Mouse (Mus musculus): ENCODE results near the gene Olfr1313. TPM values are rescaled to one million over a fixed set of nuclear protein-coding genes. Genes with fewer than 3 reads are reported as not detected.
"Not testable (repeated sequence)": the region's sequence is repeated elsewhere in the genome, so short reads cannot be mapped to it uniquely, and the experiment has no call there.

Gene Olfr1313
- polyA plus RNA-seq (2015; fragmentation: Nextera tagmentation; extraction: Ambion mirVana), result not detected in 2 replicates

GRCm38 (mm10) chr2:112077743-112078142, at the start of gene Olfr1313:
Gene Olfr1313 (minus strand): TSS chr2:112077843.
- no peak for ATAC-seq (ENCODE audit: low FRiP score, low TSS enrichment)
- no peak within 1 kb of the TSS for H3K4me3 ChIP-seq (ENCODE audit: low read length)
- H3K27me3 ChIP-seq (ENCODE audit: insufficient read depth, low read length), result no peaks in the 10 kb centered on the region
- no peak within 1 kb of the TSS for H3K9ac ChIP-seq (replicated peaks; ENCODE audit: low read length)
- H3K9me3 ChIP-seq (ENCODE audit: low read length), result no peaks in the 10 kb centered on the region
- H3K4me1 ChIP-seq (ENCODE audit: insufficient read depth, low read length), result no peaks in the 10 kb centered on the region
- no peak within 1 kb of the TSS for H3K27ac ChIP-seq (ENCODE audit: low read length)
- H3K36me3 ChIP-seq (ENCODE audit: insufficient read depth, low read length), result no peaks in the 10 kb centered on the region
- H3K4me2 ChIP-seq (replicated peaks; ENCODE audit: low read depth, low read length), result no peak within 1 kb of the TSS

DNA sequence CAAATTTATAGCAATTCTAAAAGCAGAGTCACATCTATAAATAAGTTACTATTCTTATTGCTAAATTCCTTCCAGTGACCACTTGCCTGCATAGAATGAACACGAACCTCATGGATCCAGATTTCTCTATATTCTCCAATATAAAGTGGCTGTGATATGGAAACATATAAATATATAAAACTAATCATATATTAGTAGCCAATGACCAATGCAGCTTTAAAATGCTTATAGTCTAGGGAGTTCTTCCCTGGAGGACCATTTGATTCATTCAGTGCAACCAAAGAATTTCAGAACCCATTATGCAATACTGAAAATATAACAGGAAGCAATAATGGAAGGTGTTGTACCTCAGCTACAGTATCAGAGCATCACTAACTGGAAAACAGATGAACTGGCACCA, 37.7 kb upstream of the Olfr1313 start, which contains the start of gene Olfr1315-ps1:
Gene Olfr1315-ps1 (minus strand): TSS at position 101 of the 400 bp plus-strand sequence.
- no peak within 1 kb of the TSS for H3K27ac ChIP-seq (ENCODE audit: low read length)
- no peaks in the 10 kb centered on the region for H3K9me3 ChIP-seq (ENCODE audit: low read length)
- H3K36me3 ChIP-seq (ENCODE audit: insufficient read depth, low read length), result no peaks in the 10 kb centered on the region
- H3K4me2 ChIP-seq (replicated peaks; ENCODE audit: low read depth, low read length), result no peak within 1 kb of the TSS
- no peak within 1 kb of the TSS for H3K4me3 ChIP-seq (ENCODE audit: low read length)
- WGBS, result 68% methylated on average over 1 of the region's 1 CpGs
- ATAC-seq (ENCODE audit: low FRiP score, low TSS enrichment), result no peak
- no peaks in the 10 kb centered on the region for H3K27me3 ChIP-seq (ENCODE audit: insufficient read depth, low read length)
- no peaks in the 10 kb centered on the region for H3K4me1 ChIP-seq (ENCODE audit: insufficient read depth, low read length)
- H3K9ac ChIP-seq (replicated peaks; ENCODE audit: low read length), result no peak within 1 kb of the TSS

DNA sequence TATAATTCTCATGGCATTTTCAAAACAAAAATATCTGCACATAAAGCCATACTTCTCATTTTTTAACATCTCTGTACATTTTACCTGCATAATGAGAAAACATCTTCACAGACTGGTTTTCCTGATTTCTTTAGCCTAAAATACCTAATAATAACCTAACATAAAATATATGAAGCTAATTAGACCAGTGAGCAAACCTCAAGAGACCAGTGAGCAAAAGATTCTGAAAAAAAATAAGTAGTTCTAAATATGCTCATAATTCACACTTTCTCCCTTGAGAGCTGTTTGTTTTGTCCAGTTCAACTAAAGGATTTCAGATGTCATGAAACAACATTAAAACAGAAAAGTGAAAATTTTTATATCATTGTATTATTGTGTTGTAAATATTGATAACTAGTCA, 19.0 kb upstream of the Olfr1313 start, which contains the start of gene Olfr1314:
Gene Olfr1314 (minus strand): TSS at position 101 of the 400 bp plus-strand sequence.
- Histone ChIP-seq H3K4me1 (ENCODE audit: insufficient read depth, low read length) (no peaks in the 10 kb centered on the region), H3K4me3 (ENCODE audit: low read length) (no peak within 1 kb of the TSS), H3K36me3 (ENCODE audit: insufficient read depth, low read length) (no peaks in the 10 kb centered on the region), H3K4me2 (replicated peaks; ENCODE audit: low read depth, low read length) (no peak within 1 kb of the TSS), H3K27ac (ENCODE audit: low read length) (no peak within 1 kb of the TSS), H3K9me3 (ENCODE audit: low read length) (no peaks in the 10 kb centered on the region), H3K9ac (replicated peaks; ENCODE audit: low read length) (no peak within 1 kb of the TSS), H3K27me3 (ENCODE audit: insufficient read depth, low read length) (no peaks in the 10 kb centered on the region)
- no peak for ATAC-seq (ENCODE audit: low FRiP score, low TSS enrichment)

- H3K4me2 ChIP-seq (replicated peaks; ENCODE audit: low read depth, low read length), result no peak within 1 kb of the TSS
- H3K27ac ChIP-seq (ENCODE audit: low read length), result no peak within 1 kb of the TSS
- H3K9me3 ChIP-seq (ENCODE audit: low read length), result no peaks in the 10 kb centered on the region
- H3K36me3 ChIP-seq (ENCODE audit: insufficient read depth, low read length), result no peaks in the 10 kb centered on the region
- H3K4me1 ChIP-seq (ENCODE audit: insufficient read depth, low read length), result no peaks in the 10 kb centered on the region
- no peak within 1 kb of the TSS for H3K9ac ChIP-seq (replicated peaks; ENCODE audit: low read length)
- no peak within 1 kb of the TSS for H3K4me3 ChIP-seq (ENCODE audit: low read length)
- no peaks in the 10 kb centered on the region for H3K27me3 ChIP-seq (ENCODE audit: insufficient read depth, low read length)
- no peak for ATAC-seq (ENCODE audit: low FRiP score, low TSS enrichment)
- whole genome bisulfite sequencing, result 40% methylated on average over 1 of the region's 1 CpGs
These were observed 27.5 kb downstream of the Olfr1313 start, which contains the start of gene Olfr1312 for GRCm38 (mm10) chr2:112050138-112050537. Gene Olfr1312 (minus strand): TSS chr2:112050238.

GRCm38 (mm10) chr2:112026971-112027370, 50.7 kb downstream of the Olfr1313 start:
- not testable (repeated sequence) for H3K9ac ChIP-seq (replicated peaks; ENCODE audit: low read length); H3K36me3 ChIP-seq (ENCODE audit: insufficient read depth, low read length); H3K4me1 ChIP-seq (ENCODE audit: insufficient read depth, low read length); H3K27me3 ChIP-seq (ENCODE audit: insufficient read depth, low read length); H3K9me3 ChIP-seq (ENCODE audit: low read length); H3K4me2 ChIP-seq (replicated peaks; ENCODE audit: low read depth, low read length); H3K4me3 ChIP-seq (ENCODE audit: low read length); H3K27ac ChIP-seq (ENCODE audit: low read length)
- ATAC-seq (ENCODE audit: low FRiP score, low TSS enrichment), result peak; percentile 86
- 47% methylated on average over 6 of the region's 6 CpGs for WGBS

DNA sequence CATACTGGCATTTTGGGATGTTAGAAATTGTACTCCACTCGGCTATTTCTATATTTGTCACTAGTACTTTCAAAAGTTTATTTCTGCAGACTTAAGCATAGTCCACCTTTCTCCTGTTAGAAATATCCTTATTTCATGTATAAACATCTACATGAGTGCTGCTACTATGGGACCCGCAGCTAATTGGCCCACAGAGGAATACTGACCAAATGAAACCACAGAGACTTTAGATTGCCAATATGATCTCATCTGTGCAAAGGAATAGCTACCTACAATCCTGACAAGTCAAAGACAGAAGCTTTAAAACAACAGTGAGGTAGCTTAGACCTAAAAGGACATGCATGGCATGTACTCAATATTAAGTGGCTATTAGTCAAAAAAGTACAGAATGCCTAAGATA, 53.3 kb downstream of the Olfr1313 start, which contains the start of gene Olfr1311:
Gene Olfr1311 (minus strand): TSS at position 101 of the 400 bp plus-strand sequence.
- no peak within 1 kb of the TSS for H3K4me2 ChIP-seq (replicated peaks; ENCODE audit: low read depth, low read length)
- WGBS, result 90% methylated on average over 2 of the region's 2 CpGs
- no peaks in the 10 kb centered on the region for H3K36me3 ChIP-seq (ENCODE audit: insufficient read depth, low read length)
- ATAC-seq (ENCODE audit: low FRiP score, low TSS enrichment), result no peak
- no peaks in the 10 kb centered on the region for H3K4me1 ChIP-seq (ENCODE audit: insufficient read depth, low read length)
- H3K27ac ChIP-seq (ENCODE audit: low read length), result no peak within 1 kb of the TSS
- H3K9me3 ChIP-seq (ENCODE audit: low read length), result no peaks in the 10 kb centered on the region
- H3K27me3 ChIP-seq (ENCODE audit: insufficient read depth, low read length), result no peaks in the 10 kb centered on the region
- no peak within 1 kb of the TSS for H3K4me3 ChIP-seq (ENCODE audit: low read length)
- no peak within 1 kb of the TSS for H3K9ac ChIP-seq (replicated peaks; ENCODE audit: low read length)

Other genes with a start within 250 kb of the Olfr1313 start
- not detected in 2 replicates for gene Olfr1305, start 200.7 kb downstream of the Olfr1313 start, polyA plus RNA-seq (2015; fragmentation: Nextera tagmentation; extraction: Ambion mirVana)
- gene Olfr1306, start 161.6 kb downstream of the Olfr1313 start, polyA plus RNA-seq (2015; fragmentation: Nextera tagmentation; extraction: Ambion mirVana), result not detected in 2 replicates
- gene Olfr1307, start 128.4 kb downstream of the Olfr1313 start, polyA plus RNA-seq (2015; fragmentation: Nextera tagmentation; extraction: Ambion mirVana), result not detected in 2 replicates
- not detected in 2 replicates for gene Olfr1308, start 112.9 kb downstream of the Olfr1313 start, polyA plus RNA-seq (2015; fragmentation: Nextera tagmentation; extraction: Ambion mirVana)
- gene Olfr1309, start 87.6 kb downstream of the Olfr1313 start, polyA plus RNA-seq (2015; fragmentation: Nextera tagmentation; extraction: Ambion mirVana), result not detected in 2 replicates
- gene Olfr1310, start 65.1 kb downstream of the Olfr1313 start, polyA plus RNA-seq (2015; fragmentation: Nextera tagmentation; extraction: Ambion mirVana), result not detected in 2 replicates
- gene Olfr1311, start 53.4 kb downstream of the Olfr1313 start, polyA plus RNA-seq (2015; fragmentation: Nextera tagmentation; extraction: Ambion mirVana), result not detected in 2 replicates
- gene Olfr1312, start 27.6 kb downstream of the Olfr1313 start, polyA plus RNA-seq (2015; fragmentation: Nextera tagmentation; extraction: Ambion mirVana), result not detected in 2 replicates
- not detected in 2 replicates for gene Olfr1314, start 18.9 kb upstream of the Olfr1313 start, polyA plus RNA-seq (2015; fragmentation: Nextera tagmentation; extraction: Ambion mirVana)
- gene Olfr1315-ps1, start 37.6 kb upstream of the Olfr1313 start, polyA plus RNA-seq (2015; fragmentation: Nextera tagmentation; extraction: Ambion mirVana), result not detected in 2 replicates
- gene Olfr1316, start 57.1 kb upstream of the Olfr1313 start, polyA plus RNA-seq (2015; fragmentation: Nextera tagmentation; extraction: Ambion mirVana), result not detected in 2 replicates
- not detected in 2 replicates for gene Olfr1317, start 62.5 kb upstream of the Olfr1313 start, polyA plus RNA-seq (2015; fragmentation: Nextera tagmentation; extraction: Ambion mirVana)
- gene Olfr1318, start 76.4 kb upstream of the Olfr1313 start, polyA plus RNA-seq (2015; fragmentation: Nextera tagmentation; extraction: Ambion mirVana), result not detected in 2 replicates
- gene Lpcat4, start 161.6 kb upstream of the Olfr1313 start, polyA plus RNA-seq (2015; fragmentation: Nextera tagmentation; extraction: Ambion mirVana), result 28.0 and 30.0 TPM in 2 replicates
- 0.04 and 0.05 TPM in 2 replicates for gene Nutm1, start 181.4 kb upstream of the Olfr1313 start, polyA plus RNA-seq (2015; fragmentation: Nextera tagmentation; extraction: Ambion mirVana)
- gene Nop10, start 184.1 kb upstream of the Olfr1313 start, polyA plus RNA-seq (2015; fragmentation: Nextera tagmentation; extraction: Ambion mirVana), result 225 and 243 TPM in 2 replicates
- gene Slc12a6, start 188.0 kb upstream of the Olfr1313 start, polyA plus RNA-seq (2015; fragmentation: Nextera tagmentation; extraction: Ambion mirVana), result 9.4 and 12.3 TPM in 2 replicates
- not detected in 2 replicates for gene Gm21985, start 188.5 kb upstream of the Olfr1313 start, polyA plus RNA-seq (2015; fragmentation: Nextera tagmentation; extraction: Ambion mirVana)

All from kidney, embryonic 16.5 days (tissue).